Mouse (Mus musculus) forebrain, embryonic 11.5 days (tissue): ENCODE measurements at regions not wholly inside any gene's neighbourhood (a gene's known extent, or its start where the extent isn't known, plus 50 kb on each side); places are given as distances from the start of the nearest gene placed in this dataset.

Experiments
- ATAC-seq: fragments of 200-750 bp; cut with Nextera tagmentation; replicated peaks from 2 replicates; pipeline ENCODE4 v1.8.0; 2017; ENCODE audit warnings: moderate TSS enrichment; ENCODE audit not compliant: low FRiP score
- DNase-seq: peaks from one replicate; pipeline ENCODE4 v3.0.0-alpha.2; 2017; ENCODE audit warnings: low spot score
- H3K27ac ChIP-seq: fragments of 300-500 bp; sonication (generic); 2 replicates; pipeline ENCODE4 v1.5.1; 2014; ENCODE audit warnings: low read depth, low read length
- H3K27me3 ChIP-seq: fragments of 300-500 bp; sonication (generic); 2 replicates; pipeline ENCODE4 v1.6.1; 2014; ENCODE audit warnings: mild to moderate bottlenecking, low read length, mixed read lengths; ENCODE audit not compliant: control insufficient read depth, insufficient read depth
- H3K36me3 ChIP-seq: fragments of 300-500 bp; sonication (generic); 2 replicates; pipeline ENCODE4 v1.6.1; 2014; ENCODE audit warnings: mild to moderate bottlenecking, low read length, moderate library complexity, mixed read lengths; ENCODE audit not compliant: control insufficient read depth, insufficient read depth
- H3K4me1 ChIP-seq: fragments of 300-500 bp; sonication (generic); replicated peaks from 2 replicates; pipeline ENCODE4 v1.6.1; 2014; ENCODE audit warnings: low read length, mixed read lengths; ENCODE audit not compliant: control insufficient read depth, insufficient read depth
- H3K4me2 ChIP-seq: fragments of 300-500 bp; sonication (generic); 2 replicates; pipeline ENCODE4 v1.6.1; 2014; ENCODE audit warnings: low read depth, mild to moderate bottlenecking, low read length, moderate library complexity, mixed read lengths; ENCODE audit not compliant: severe bottlenecking
- H3K4me3 ChIP-seq: fragments of 300-500 bp; sonication (generic); 2 replicates; pipeline ENCODE4 v1.5.1; 2014; ENCODE audit warnings: low read depth, low read length
- H3K9ac ChIP-seq: fragments of 300-500 bp; sonication (generic); 2 replicates; pipeline ENCODE4 v1.6.1; 2014; ENCODE audit warnings: low read length
- H3K9me3 ChIP-seq: fragments of 300-500 bp; sonication (generic); 2 replicates; pipeline ENCODE4 v1.6.1; 2016; ENCODE audit warnings: low read length, mixed read lengths; ENCODE audit not compliant: control insufficient read depth
- WGBS: fragments of 180-500 bp; shearing (Covaris S2); extraction: QIAGEN DNeasy Blood & Tissue Kit; methylation state at CpG from one replicate; pipeline ENCODE4 v1.1.7; 2014; 5-methylcytosine and 5-hydroxymethylcytosine counted together

DNA sequence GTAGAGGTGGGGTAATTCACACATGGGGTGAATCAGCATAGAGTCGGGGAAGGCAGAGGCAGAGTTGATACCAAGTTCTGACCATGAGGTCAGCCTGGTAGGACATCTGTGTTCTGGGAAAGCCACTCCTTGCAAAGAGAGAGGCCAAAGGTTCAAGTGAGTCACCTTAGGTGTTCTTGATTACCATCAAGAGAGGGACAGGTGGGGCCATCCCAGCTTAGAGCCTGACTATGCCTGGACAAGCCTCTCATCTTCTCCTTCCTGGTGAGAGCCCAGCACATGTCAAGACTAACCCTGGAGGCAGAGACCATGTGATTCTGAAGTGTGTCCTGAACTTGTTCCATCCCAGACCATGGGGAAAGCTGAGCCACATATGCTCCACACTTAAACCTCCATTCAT lies 94.0 kb upstream of the 3110018I06Rik start:
- no peak for ATAC-seq

DNA sequence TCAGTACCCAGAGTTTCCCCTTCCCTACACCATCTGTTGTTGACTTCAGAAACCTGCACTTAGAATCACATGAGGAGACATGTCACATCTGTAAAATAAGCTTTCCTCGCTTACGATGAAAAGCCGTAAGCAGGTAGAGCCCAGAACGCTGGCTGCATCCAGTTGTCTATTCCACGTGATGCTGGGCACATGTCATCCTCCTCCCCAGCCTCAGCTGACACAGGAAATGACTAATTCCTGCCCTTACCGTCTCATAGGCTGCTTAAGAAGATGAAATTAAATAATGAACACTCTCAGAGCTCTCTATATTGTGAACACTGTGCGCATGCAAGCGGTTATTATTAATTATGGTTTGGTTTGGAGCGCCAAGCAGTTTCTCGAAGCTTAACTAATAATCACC lies 83.6 kb upstream of the 3110018I06Rik start:
- WGBS: 90% methylated on average over 10 of the region's 10 CpGs
- no peak for ATAC-seq
- no peak overlapping the region for H3K4me3 ChIP-seq
- no peaks in the 10 kb centered on the region for H3K36me3 ChIP-seq
- no peak for DNase-seq
- H3K9ac ChIP-seq: no peak overlapping the region
- H3K4me2 ChIP-seq: no peak overlapping the region
- 0 out of 2 replicates have a peak, but pooled peaks cover 4% of the 10 kb centered on the region for H3K4me1 ChIP-seq
- H3K27ac ChIP-seq: no peak overlapping the region
- H3K9me3 ChIP-seq: no peaks in the 10 kb centered on the region
- H3K27me3 ChIP-seq: no peaks in the 10 kb centered on the region

More for the DNA sequence above, 94.0 kb upstream of the 3110018I06Rik start:
- Histone ChIP-seq H3K27ac (no peak overlapping the region), H3K9ac (no peak overlapping the region), H3K4me2 (no peak overlapping the region), H3K36me3 (no peaks in the 10 kb centered on the region), H3K4me1 (no peaks in the 10 kb centered on the region), H3K27me3 (no peaks in the 10 kb centered on the region), H3K9me3 (no peaks in the 10 kb centered on the region), H3K4me3 (no peak overlapping the region)
- WGBS: 90% methylated on average over 1 of the region's 1 CpGs
- DNase-seq: no peak

DNA sequence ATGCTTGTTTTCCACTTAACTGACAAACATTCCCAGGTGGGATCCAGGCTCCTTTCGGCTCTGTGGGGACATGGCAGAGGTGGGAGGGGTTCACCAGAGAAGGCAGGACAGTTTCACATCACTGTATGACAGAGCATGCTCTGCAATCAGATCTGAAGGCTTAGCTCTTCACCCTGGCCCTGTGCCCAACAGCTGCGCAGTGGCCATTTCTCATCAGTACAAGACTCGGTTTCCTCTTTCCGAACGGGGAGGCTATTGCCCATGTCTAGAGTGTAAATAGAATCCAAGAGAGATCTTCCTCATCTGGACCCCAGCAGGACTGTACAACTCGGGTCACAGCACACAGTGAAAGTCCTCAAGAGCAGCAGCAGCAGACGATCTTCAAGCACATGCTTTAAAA lies 64.5 kb upstream of the 3110018I06Rik start:
- Histone ChIP-seq H3K4me3 (no peak overlapping the region), H3K9ac (no peak overlapping the region), H3K4me2 (no peak overlapping the region), H3K27me3 (no peaks in the 10 kb centered on the region), H3K27ac (no peak overlapping the region), H3K36me3 (no peaks in the 10 kb centered on the region), H3K4me1 (no peaks in the 10 kb centered on the region), H3K9me3 (no peaks in the 10 kb centered on the region)
- DNase-seq: no peak
- WGBS: 92% methylated on average over 7 of the region's 7 CpGs
- ATAC-seq: no peak

DNA sequence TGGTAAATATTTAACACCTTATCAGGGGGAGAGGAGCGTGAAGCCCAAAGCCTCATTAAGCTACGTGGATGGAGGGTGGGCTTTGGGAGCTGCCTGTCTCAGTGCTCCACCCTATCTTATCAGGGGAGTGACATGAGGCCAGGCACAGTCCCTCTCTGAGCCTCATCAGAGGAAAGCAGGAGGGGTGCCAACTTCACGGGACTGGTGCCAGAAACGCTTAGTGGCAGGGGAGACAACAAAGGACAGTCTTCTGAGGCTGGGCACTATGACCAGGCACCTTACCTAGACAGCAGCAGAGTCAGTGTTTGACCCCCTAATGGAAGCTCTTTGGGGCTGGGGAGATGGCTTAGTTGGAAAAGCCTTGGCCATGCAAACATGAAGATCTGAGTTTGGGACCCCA lies 49.9 kb upstream of the 3110018I06Rik start:
- 86% methylated on average over 4 of the region's 4 CpGs for WGBS
- no peak for DNase-seq

More for the DNA sequence above, 49.9 kb upstream of the 3110018I06Rik start:
- Histone ChIP-seq H3K9me3 (no peaks in the 10 kb centered on the region; the same call in 1 of the 2 replicates), H3K27ac (no peak overlapping the region), H3K4me2 (no peak overlapping the region), H3K27me3 (no peaks in the 10 kb centered on the region), H3K4me1 (no peaks in the 10 kb centered on the region), H3K36me3 (no peaks in the 10 kb centered on the region), H3K9ac (no peak overlapping the region), H3K4me3 (no peak overlapping the region)
- ATAC-seq: no peak
